Mouse (Mus musculus): ENCODE results near the gene Smim5.

DNA sequence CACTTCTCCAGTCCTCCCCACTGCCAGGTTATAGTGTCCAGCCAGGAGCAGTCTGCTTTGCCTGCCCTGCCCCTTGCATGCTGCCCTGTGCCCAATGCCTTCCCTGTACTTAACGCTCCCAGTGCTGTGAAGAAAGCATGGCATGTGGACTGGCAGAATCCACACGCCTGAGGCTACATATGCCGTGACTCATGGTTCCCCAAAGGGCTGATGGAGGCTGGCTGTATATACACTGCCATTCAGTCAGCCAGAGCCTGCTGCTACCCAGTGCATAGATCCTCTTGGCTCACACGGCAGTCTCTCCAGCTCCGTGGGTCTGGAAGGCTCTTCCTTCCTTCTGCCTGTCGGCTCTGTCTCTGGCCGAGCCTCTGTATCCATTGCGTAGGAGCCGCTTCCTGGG, 48.5 kb downstream of the Smim5 start:
- TF ChIP-seq POLR2A (IDR thresholded peaks at IDR 0.05; ENCODE audit: insufficient read depth, low read length) (no peak), CTCF (IDR thresholded peaks at IDR 0.05; ENCODE audit: low read depth, low read length) (no peak)
